Mouse (Mus musculus): ENCODE results near the gene Rpl9. TPM values are rescaled to one million over a fixed set of nuclear protein-coding genes. Genes with fewer than 3 reads are reported as not detected.

The Rpl9 gene
- polyA plus RNA-seq, 1 experiment from 2014 or later = 626 TPM

GRCm38 (mm10) chr5:65350508-65350907 is 40.7 kb downstream of the Rpl9 start:
- H3K4me2 ChIP-seq (ENCODE audit: low read length) = no peak overlapping the region
- no peaks in the 10 kb centered on the region for H3K27me3 ChIP-seq (replicated peaks; ENCODE audit: control insufficient read depth, insufficient read depth, low read length)
- peaks cover 3% of the 10 kb centered on the region; the same call in 1 of the 2 replicates for H3K9me3 ChIP-seq (ENCODE audit: control insufficient read depth, low read length)
- 77% methylated on average over 10 of the region's 10 CpGs for WGBS
- H3K4me3 ChIP-seq (replicated peaks; ENCODE audit: low read length) = no peak overlapping the region
- H3K36me3 ChIP-seq (ENCODE audit: control insufficient read depth, insufficient read depth) = no peaks in the 10 kb centered on the region
- H3K9ac ChIP-seq (replicated peaks; ENCODE audit: low read depth, low read length) = no peak overlapping the region
- no peaks in the 10 kb centered on the region for H3K4me1 ChIP-seq (replicated peaks; ENCODE audit: control insufficient read depth, insufficient read depth, low read length)
- ATAC-seq = no peak
- no peak overlapping the region for H3K27ac ChIP-seq (ENCODE audit: low read length)

- no peak within 1 kb of the TSS for H3K4me3 ChIP-seq (replicated peaks; ENCODE audit: low read length)
- H3K9me3 ChIP-seq (ENCODE audit: control insufficient read depth, low read length) = no peaks in the 10 kb centered on the region
- 54% methylated on average over 15 of the region's 15 CpGs for WGBS
- H3K9ac ChIP-seq (replicated peaks; ENCODE audit: low read depth, low read length) = no peak within 1 kb of the TSS
- no peaks in the 10 kb centered on the region for H3K4me1 ChIP-seq (replicated peaks; ENCODE audit: control insufficient read depth, insufficient read depth, low read length)
- no peak within 1 kb of the TSS for H3K4me2 ChIP-seq (ENCODE audit: low read length)
- no peak for ATAC-seq
- H3K27me3 ChIP-seq (replicated peaks; ENCODE audit: control insufficient read depth, insufficient read depth, low read length) = no peaks in the 10 kb centered on the region
- no peaks in the 10 kb centered on the region for H3K36me3 ChIP-seq (ENCODE audit: control insufficient read depth, insufficient read depth)
- no peak within 1 kb of the TSS for H3K27ac ChIP-seq (ENCODE audit: low read length)
These were observed 43.1 kb downstream of the Rpl9 start, which contains the start of gene Klb for GRCm38 (mm10) chr5:65348168-65348567. Gene Klb, plus strand, starts transcription at chr5:65348314.

- ATAC-seq = no peak
- Histone ChIP-seq H3K4me3 (replicated peaks; ENCODE audit: low read length) (no peak overlapping the region), H3K27me3 (replicated peaks; ENCODE audit: control insufficient read depth, insufficient read depth, low read length) (no peaks in the 10 kb centered on the region), H3K27ac (ENCODE audit: low read length) (no peak overlapping the region), H3K4me2 (ENCODE audit: low read length) (no peak overlapping the region), H3K36me3 (ENCODE audit: control insufficient read depth, insufficient read depth) (no peaks in the 10 kb centered on the region), H3K4me1 (replicated peaks; ENCODE audit: control insufficient read depth, insufficient read depth, low read length) (peaks cover 2% of the 10 kb centered on the region; the same call in 1 of the 2 replicates), H3K9me3 (ENCODE audit: control insufficient read depth, low read length) (no peaks in the 10 kb centered on the region), H3K9ac (replicated peaks; ENCODE audit: low read depth, low read length) (no peak overlapping the region)
- 70% methylated on average over 4 of the region's 4 CpGs for WGBS
These were observed 51.1 kb downstream of the Rpl9 start for GRCm38 (mm10) chr5:65340167-65340566.

GRCm38 (mm10) chr5:65338394-65338793 is 52.9 kb downstream of the Rpl9 start:
- WGBS = 84% methylated on average over 6 of the region's 6 CpGs
- no peak for ATAC-seq

More at GRCm38 (mm10) chr5:65338394-65338793, 52.9 kb downstream of the Rpl9 start:
- H3K9me3 ChIP-seq (ENCODE audit: control insufficient read depth, low read length) = no peaks in the 10 kb centered on the region
- no peak overlapping the region for H3K9ac ChIP-seq (replicated peaks; ENCODE audit: low read depth, low read length)
- no peaks in the 10 kb centered on the region for H3K36me3 ChIP-seq (ENCODE audit: control insufficient read depth, insufficient read depth)
- peaks cover 8% of the 10 kb centered on the region; the same call in 1 of the 2 replicates for H3K4me1 ChIP-seq (replicated peaks; ENCODE audit: control insufficient read depth, insufficient read depth, low read length)
- no peak overlapping the region for H3K4me2 ChIP-seq (ENCODE audit: low read length)
- no peak overlapping the region for H3K4me3 ChIP-seq (replicated peaks; ENCODE audit: low read length)
- no peaks in the 10 kb centered on the region for H3K27me3 ChIP-seq (replicated peaks; ENCODE audit: control insufficient read depth, insufficient read depth, low read length)
- H3K27ac ChIP-seq (ENCODE audit: low read length) = no peak overlapping the region

Other genes starting within 250 kb of the Rpl9 start
- gene Wdr19, start 191.7 kb downstream of the Rpl9 start, polyA plus RNA-seq (2015; fragmentation: Nextera tagmentation; extraction: Ambion mirVana) = 13.6 and 14.9 TPM in 2 replicates
- 38.5 and 45.2 TPM in 2 replicates for gene Rfc1, start 55.8 kb downstream of the Rpl9 start, polyA plus RNA-seq (2015; fragmentation: Nextera tagmentation; extraction: Ambion mirVana)
- 0.09 TPM in 1 of 2 replicates, not detected in the other for gene Klb, start 43.1 kb downstream of the Rpl9 start, polyA plus RNA-seq (2015; fragmentation: Nextera tagmentation; extraction: Ambion mirVana)
- 61.9 and 67.1 TPM in 2 replicates for gene Lias, start 53 bp upstream of the Rpl9 start, polyA plus RNA-seq (2015; fragmentation: Nextera tagmentation; extraction: Ambion mirVana)
- gene Ugdh, start 44.5 kb upstream of the Rpl9 start, polyA plus RNA-seq (2015; fragmentation: Nextera tagmentation; extraction: Ambion mirVana) = 55.0 and 63.4 TPM in 2 replicates
- not detected in 2 replicates for gene Gm43552, start 101.4 kb upstream of the Rpl9 start, polyA plus RNA-seq (2015; fragmentation: Nextera tagmentation; extraction: Ambion mirVana)
- 174 and 198 TPM in 2 replicates for gene Smim14, start 145.7 kb upstream of the Rpl9 start, polyA plus RNA-seq (2015; fragmentation: Nextera tagmentation; extraction: Ambion mirVana)
- 188 and 191 TPM in 2 replicates for gene Ube2k, start 145.8 kb upstream of the Rpl9 start, polyA plus RNA-seq (2015; fragmentation: Nextera tagmentation; extraction: Ambion mirVana)

All from forebrain, embryonic 16.5 days (tissue).